Mouse (Mus musculus): Measurements from ENCODE around the gene Bfsp2. TPM values are rescaled to one million over a fixed set of nuclear protein-coding genes. Genes with fewer than 3 reads are reported as not detected.

Bfsp2 gene
- polyA plus RNA-seq, 1 experiment from 2014 or later = 4.3 TPM

DNA sequence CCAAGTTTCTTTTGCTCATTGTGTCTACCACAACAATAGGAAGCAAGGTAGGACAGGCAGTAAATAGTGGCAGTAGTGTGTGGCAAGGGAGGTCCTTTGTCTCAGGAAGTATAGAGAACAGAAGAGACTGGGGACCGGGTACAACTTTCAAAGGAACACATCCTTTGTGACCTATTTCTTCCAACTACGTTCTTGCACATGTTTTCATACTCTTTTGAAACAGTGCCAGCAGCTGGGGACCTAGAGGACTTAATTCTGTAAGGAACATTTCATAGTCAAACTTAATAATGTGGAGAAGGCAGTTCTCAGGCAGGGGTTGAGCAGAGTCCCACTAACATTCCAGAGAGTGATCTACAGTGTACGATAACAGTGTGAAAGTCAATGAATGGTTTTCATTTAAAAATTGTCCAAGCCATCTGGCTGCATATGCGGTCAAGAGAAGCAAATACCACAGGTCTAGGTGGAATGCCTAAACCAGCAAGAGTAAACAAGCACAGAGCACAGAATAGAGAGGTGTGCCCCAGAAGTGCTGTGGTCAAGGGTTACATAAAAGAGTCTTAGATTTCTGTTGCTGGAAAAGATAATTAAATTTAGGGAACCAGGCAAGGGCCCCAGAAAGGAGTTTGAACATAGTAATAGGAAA is 76.8 kb downstream of the Bfsp2 start:
- WGBS = 31% methylated on average over 4 of the region's 4 CpGs
- Histone ChIP-seq H3K4me2 (replicated peaks) (no peak overlapping the region), H3K27me3 (no peaks in the 10 kb centered on the region), H3K9ac (no peak overlapping the region), H3K4me3 (replicated peaks) (no peak overlapping the region), H3K9me3 (replicated peaks) (no peaks in the 10 kb centered on the region), H3K27ac (replicated peaks) (no peak overlapping the region), H3K36me3 (no peaks in the 10 kb centered on the region), H3K4me1 (peaks cover 7% of the 10 kb centered on the region; the same call in 1 of the 2 replicates)
- ATAC-seq (ENCODE audit: insufficient number of reproducible peaks, low FRiP score, low TSS enrichment, low read depth) = no peak

DNA sequence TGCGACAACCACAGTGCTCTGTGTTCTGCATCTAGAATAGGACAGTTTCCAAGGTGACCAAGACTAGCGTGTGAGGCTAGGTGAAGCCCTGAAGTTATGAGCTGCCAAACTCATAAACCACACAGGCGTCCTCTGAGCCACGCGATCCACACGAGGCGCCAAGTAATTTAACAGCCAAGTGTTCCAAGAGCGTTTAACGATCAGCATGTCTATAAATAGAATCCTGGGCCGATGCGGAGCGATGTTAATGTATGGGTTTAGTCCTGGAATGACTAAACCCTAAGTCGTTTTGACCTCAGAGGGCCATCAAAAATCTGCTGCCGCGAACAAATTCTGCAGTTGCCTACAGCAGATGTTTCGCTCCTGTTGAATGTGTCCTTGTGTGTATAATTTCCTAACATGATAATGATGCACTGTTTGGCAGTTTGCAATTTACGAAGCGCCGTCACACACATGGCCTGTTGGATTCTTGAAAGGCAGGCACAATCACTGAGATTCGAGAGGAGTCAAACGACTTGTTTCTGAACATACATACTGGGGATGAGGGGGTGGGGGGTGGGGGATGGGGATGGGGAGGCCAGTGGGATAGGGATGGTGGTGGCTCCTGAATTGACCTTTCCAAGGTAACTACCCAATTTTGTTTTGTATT is 81.6 kb downstream of the Bfsp2 start:
- Histone ChIP-seq H3K4me3 (replicated peaks) (no peak overlapping the region), H3K27me3 (no peaks in the 10 kb centered on the region), H3K36me3 (no peaks in the 10 kb centered on the region), H3K27ac (replicated peaks) (no peak overlapping the region), H3K9ac (no peak overlapping the region), H3K4me1 (peaks cover 4% of the 10 kb centered on the region; the same call in 1 of the 2 replicates), H3K4me2 (replicated peaks) (no peak overlapping the region), H3K9me3 (replicated peaks) (no peaks in the 10 kb centered on the region)
- peak; percentile 66; the same call in 1 of the 2 replicates for ATAC-seq (ENCODE audit: insufficient number of reproducible peaks, low FRiP score, low TSS enrichment, low read depth)
- 61% methylated on average over 21 of the region's 21 CpGs for WGBS

DNA sequence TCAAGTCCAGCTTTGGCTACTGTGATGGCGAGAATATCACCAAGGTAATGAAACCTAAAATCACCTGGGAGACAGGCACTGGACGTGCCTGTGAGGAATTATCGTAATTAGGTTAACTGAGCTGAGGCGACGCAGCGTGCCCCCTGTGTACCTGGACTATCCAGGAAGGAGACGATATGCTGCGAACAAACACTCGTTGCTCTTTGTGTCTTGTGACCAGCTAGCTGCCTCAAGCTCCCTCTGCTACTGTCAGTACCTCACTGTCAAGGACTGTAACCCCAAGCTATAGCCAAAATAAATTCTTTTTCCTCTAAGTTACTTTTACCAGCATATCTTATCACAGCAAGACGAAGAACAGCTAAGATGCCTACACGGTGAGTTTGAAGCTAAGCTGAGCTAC is 87.0 kb downstream of the Bfsp2 start:
- no peaks in the 10 kb centered on the region for H3K27me3 ChIP-seq
- no peak overlapping the region for H3K4me3 ChIP-seq (replicated peaks)
- H3K36me3 ChIP-seq = no peaks in the 10 kb centered on the region
- no peak overlapping the region for H3K4me2 ChIP-seq (replicated peaks)
- H3K27ac ChIP-seq (replicated peaks) = no peak overlapping the region
- H3K9me3 ChIP-seq (replicated peaks) = no peaks in the 10 kb centered on the region
- no peaks in the 10 kb centered on the region for H3K4me1 ChIP-seq
- H3K9ac ChIP-seq = no peak overlapping the region
- WGBS = 72% methylated on average over 11 of the region's 11 CpGs
- ATAC-seq (ENCODE audit: insufficient number of reproducible peaks, low FRiP score, low TSS enrichment, low read depth) = no peak

DNA sequence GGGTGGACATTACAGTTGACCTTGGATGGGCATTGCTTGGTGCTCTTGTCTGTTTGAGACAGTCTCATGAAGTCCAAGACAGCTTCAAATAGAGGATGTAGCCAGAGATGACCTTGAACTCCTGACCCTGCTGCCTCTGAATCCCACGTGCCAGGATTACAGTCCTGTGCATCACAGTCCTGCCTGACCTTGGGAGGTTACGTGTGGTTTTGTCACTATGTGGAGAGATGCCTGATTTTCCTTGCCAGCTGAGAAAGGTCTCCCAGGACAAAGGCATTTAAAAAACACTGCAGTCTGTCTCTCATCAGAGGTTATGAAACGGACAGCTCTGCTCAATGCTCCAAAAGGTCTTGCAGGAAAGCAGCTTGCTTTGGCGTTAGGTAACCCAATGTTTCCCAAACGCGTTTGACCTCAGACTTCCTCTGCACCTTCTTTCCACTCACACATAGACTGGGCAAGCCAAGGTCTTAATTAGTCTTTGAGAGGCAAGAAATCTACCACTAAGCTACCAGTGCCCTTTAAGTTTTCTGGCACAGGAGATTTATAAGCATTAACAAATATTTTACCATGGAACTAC is 88.3 kb downstream of the Bfsp2 start:
- Histone ChIP-seq H3K4me2 (replicated peaks) (no peak overlapping the region), H3K4me3 (replicated peaks) (no peak overlapping the region), H3K9ac (no peak overlapping the region), H3K4me1 (peaks cover 6% of the 10 kb centered on the region), H3K9me3 (replicated peaks) (no peaks in the 10 kb centered on the region), H3K27me3 (no peaks in the 10 kb centered on the region), H3K27ac (replicated peaks) (no peak overlapping the region), H3K36me3 (no peaks in the 10 kb centered on the region)
- ATAC-seq (ENCODE audit: insufficient number of reproducible peaks, low FRiP score, low TSS enrichment, low read depth) = no peak
- WGBS = 66% methylated on average over 6 of the region's 6 CpGs

DNA sequence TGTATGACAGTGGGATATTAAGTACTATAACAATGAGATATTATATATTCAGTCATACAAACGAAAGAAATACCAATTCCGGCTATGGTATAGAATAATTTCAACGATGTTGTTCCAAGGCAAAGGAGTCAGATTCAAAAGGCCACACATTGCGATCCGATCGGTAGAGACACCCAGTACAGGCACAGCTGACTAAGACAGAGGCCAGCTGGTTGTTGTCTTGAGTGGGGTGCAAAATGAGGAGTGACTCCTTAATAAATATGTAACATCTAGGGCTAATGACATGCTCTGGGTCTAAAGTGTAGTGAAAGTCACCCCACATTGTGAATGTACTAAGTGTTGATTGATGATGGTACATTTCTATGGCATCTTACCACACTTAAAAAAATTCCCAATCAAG is 91.0 kb downstream of the Bfsp2 start:
- WGBS = 93% methylated on average over 6 of the region's 6 CpGs
- no peak overlapping the region for H3K27ac ChIP-seq (replicated peaks)
- H3K4me2 ChIP-seq (replicated peaks) = no peak overlapping the region
- H3K9me3 ChIP-seq (replicated peaks) = no peaks in the 10 kb centered on the region
- H3K27me3 ChIP-seq = no peaks in the 10 kb centered on the region
- H3K4me3 ChIP-seq (replicated peaks) = no peak overlapping the region
- peaks cover 11% of the 10 kb centered on the region for H3K4me1 ChIP-seq
- no peak for ATAC-seq (ENCODE audit: insufficient number of reproducible peaks, low FRiP score, low TSS enrichment, low read depth)
- H3K36me3 ChIP-seq = no peaks in the 10 kb centered on the region
- no peak overlapping the region for H3K9ac ChIP-seq

DNA sequence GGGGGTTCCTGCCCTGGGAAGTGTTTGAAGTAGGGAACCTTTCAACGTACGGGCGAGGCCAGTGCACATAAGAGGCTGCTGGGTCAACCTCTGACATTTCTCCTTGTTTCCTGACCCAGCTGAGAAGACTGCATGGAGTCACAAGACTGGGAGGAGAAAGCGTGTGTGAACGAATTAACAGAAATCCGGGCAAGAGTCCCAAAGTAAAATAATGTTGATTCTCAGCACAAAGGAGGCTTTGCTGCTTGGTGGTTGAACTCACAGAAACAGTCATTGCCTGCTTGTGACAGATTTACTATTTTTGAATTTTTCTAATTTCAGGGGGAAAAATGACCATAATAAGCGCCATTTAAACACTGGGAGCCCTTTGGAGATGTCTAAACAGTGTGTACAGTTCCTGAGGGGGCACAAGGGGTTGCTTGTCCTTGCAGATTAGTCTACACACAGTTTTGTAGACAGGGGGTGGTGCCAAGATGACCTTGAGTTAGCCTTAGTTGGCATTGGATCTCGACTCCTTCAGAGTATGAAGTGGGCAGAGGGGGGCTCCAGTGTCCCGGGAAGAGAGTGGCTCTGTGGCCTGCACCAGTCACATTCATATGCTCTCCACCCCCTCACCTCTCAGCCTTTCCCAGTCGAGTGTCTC is 93.1 kb downstream of the Bfsp2 start:
- no peak for ATAC-seq (ENCODE audit: insufficient number of reproducible peaks, low FRiP score, low TSS enrichment, low read depth)
- Histone ChIP-seq H3K4me1 (peaks cover 15% of the 10 kb centered on the region), H3K9me3 (replicated peaks) (no peaks in the 10 kb centered on the region), H3K4me2 (replicated peaks) (no peak overlapping the region), H3K27me3 (no peaks in the 10 kb centered on the region), H3K27ac (replicated peaks) (no peak overlapping the region; the same call in 1 of the 2 replicates), H3K4me3 (replicated peaks) (no peak overlapping the region), H3K36me3 (no peaks in the 10 kb centered on the region), H3K9ac (no peak overlapping the region)
- 50% methylated on average over 10 of the region's 10 CpGs for WGBS

DNA sequence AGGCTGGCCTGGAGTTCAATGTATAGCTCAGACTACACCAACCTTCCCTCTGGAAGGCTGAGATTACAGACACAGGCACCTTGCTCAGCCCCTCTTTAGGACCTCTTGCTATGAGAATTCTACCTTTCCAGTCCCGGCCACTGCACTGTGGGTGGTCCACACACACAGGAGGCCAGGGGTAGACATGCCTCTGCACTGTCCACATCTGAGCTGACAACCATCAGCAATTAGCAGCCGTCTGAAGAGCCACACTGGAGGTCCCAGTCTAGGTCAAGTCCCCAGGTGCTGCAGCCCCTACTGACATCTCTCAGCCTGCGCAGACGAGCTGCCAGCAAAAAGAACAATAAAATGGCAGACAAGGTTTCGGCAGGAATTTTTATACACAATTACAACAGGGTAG is 93.6 kb downstream of the Bfsp2 start:
- H3K27me3 ChIP-seq = no peaks in the 10 kb centered on the region
- WGBS = 41% methylated on average over 5 of the region's 5 CpGs
- no peak overlapping the region for H3K27ac ChIP-seq (replicated peaks)
- no peaks in the 10 kb centered on the region for H3K9me3 ChIP-seq (replicated peaks)
- no peak overlapping the region for H3K4me2 ChIP-seq (replicated peaks)
- H3K4me1 ChIP-seq = peaks cover 15% of the 10 kb centered on the region
- ATAC-seq (ENCODE audit: insufficient number of reproducible peaks, low FRiP score, low TSS enrichment, low read depth) = no peak
- H3K36me3 ChIP-seq = no peaks in the 10 kb centered on the region
- H3K4me3 ChIP-seq (replicated peaks) = no peak overlapping the region
- H3K9ac ChIP-seq = no peak overlapping the region

DNA sequence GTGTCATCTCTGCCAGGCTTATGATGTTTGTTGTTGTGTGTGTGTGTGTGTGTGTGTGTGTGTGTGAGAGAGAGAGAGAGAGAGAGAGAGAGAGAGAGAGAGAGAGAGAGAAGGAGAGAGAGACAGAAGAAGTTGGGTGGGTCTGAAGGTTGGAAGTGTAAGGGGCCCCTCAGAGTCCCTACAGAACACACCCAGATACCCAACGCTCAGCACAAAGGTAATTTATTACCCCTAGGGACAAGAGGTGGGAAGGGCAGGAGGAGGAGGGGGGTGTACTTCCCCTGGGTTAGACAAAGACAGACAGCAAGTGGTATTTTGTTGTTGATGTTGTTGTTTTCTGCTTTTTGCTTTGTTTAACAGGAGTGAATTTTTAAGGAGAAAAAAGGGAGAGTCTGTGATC is 94.6 kb downstream of the Bfsp2 start:
- Histone ChIP-seq H3K27me3 (no peaks in the 10 kb centered on the region), H3K4me3 (replicated peaks) (no peak overlapping the region), H3K9me3 (replicated peaks) (no peaks in the 10 kb centered on the region), H3K4me2 (replicated peaks) (no peak overlapping the region), H3K36me3 (no peaks in the 10 kb centered on the region), H3K27ac (replicated peaks) (no peak overlapping the region), H3K4me1 (peaks cover 15% of the 10 kb centered on the region), H3K9ac (no peak overlapping the region)
- 36% methylated on average over 1 of the region's 1 CpGs for WGBS
- ATAC-seq (ENCODE audit: insufficient number of reproducible peaks, low FRiP score, low TSS enrichment, low read depth) = no peak

DNA sequence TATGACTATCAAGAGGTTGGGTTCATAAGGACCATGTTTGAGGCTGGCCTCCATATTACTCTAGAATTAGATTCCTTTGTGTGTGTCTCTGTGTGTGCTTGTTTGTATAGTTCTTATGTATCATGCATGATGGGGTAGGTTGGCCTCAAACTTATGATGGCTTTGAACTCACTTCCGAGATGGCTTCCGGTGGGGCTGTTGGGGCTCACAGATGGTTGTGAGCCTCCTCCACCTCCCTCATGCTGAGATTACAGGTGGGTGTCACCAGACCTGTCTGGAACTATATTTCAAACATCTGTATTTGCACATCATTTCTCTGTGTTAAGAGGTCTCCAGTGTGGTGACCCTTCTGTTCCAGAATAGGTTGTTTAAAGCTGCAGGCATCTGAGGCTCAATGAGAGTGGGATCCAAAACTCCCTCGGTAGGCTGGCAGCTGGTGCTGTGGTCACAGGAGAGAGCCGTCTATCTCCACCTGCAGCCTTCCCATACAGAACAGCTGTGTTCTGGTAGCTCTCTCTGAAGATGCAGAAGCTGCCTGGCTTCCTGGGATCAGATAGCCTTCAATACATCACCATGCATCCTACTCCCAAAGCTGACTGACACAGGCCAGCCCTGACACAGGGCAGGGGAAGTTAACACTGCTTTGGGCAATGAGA is 96.0 kb downstream of the Bfsp2 start:
- Histone ChIP-seq H3K9me3 (replicated peaks) (no peaks in the 10 kb centered on the region), H3K4me3 (replicated peaks) (no peak overlapping the region), H3K36me3 (no peaks in the 10 kb centered on the region), H3K4me1 (peaks cover 15% of the 10 kb centered on the region), H3K9ac (no peak overlapping the region), H3K27ac (replicated peaks) (no peak overlapping the region), H3K4me2 (replicated peaks) (no peak overlapping the region), H3K27me3 (no peaks in the 10 kb centered on the region)
- WGBS = 76% methylated on average over 4 of the region's 4 CpGs
- no peak for ATAC-seq (ENCODE audit: insufficient number of reproducible peaks, low FRiP score, low TSS enrichment, low read depth)

DNA sequence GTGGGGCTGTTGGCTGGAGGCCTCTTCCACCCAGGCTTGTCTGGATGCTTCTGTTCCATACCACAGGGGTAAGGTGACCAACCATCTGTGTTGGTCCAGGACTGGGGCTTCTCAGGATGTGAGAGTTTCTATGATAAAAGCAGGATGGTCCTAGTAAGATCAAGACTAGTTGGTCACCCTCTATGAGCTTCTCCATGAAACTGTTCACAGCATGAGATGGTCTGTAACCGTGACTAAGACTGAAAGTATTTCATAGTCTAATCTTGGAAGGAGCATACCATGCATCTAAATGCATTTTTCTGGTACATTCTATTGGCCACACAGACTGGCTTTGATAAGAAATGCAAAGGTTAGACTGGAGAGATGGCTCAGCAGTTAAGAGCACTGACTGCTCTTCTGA is 96.6 kb downstream of the Bfsp2 start:
- no peak overlapping the region for H3K27ac ChIP-seq (replicated peaks)
- ATAC-seq (ENCODE audit: insufficient number of reproducible peaks, low FRiP score, low TSS enrichment, low read depth) = no peak
- H3K27me3 ChIP-seq = no peaks in the 10 kb centered on the region
- H3K9me3 ChIP-seq (replicated peaks) = no peaks in the 10 kb centered on the region
- no peak overlapping the region for H3K4me2 ChIP-seq (replicated peaks)
- 87% methylated on average over 1 of the region's 1 CpGs for WGBS
- no peak overlapping the region for H3K9ac ChIP-seq
- peaks cover 15% of the 10 kb centered on the region for H3K4me1 ChIP-seq
- no peaks in the 10 kb centered on the region for H3K36me3 ChIP-seq
- no peak overlapping the region for H3K4me3 ChIP-seq (replicated peaks)

DNA sequence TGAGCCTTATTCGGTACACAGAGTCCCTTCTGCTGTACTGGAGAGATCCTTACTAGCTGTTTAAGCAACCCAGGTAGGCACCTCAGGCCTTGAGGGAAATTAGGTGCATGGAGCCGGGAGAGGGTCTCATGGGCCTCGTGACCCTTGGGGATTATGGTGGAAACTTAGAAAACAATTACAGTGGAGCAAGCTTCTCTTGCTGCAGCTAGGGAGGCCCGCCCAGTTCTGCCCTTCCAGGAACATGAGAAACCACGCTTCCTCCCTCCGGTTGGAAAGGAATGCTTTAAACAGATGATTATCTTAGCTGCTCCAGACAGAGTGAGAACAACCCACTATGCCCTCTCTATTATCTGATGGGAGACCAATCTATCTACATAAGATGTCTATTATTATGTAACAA is 97.2 kb downstream of the Bfsp2 start:
- Histone ChIP-seq H3K4me1 (peaks cover 15% of the 10 kb centered on the region), H3K27ac (replicated peaks) (peak overlapping the region; percentile 48; the same call in 1 of the 2 replicates), H3K27me3 (no peaks in the 10 kb centered on the region), H3K4me3 (replicated peaks) (no peak overlapping the region), H3K36me3 (no peaks in the 10 kb centered on the region), H3K9ac (no peak overlapping the region), H3K9me3 (replicated peaks) (no peaks in the 10 kb centered on the region), H3K4me2 (replicated peaks) (no peak overlapping the region)
- peak; percentile 32; the same call in 1 of the 2 replicates for ATAC-seq (ENCODE audit: insufficient number of reproducible peaks, low FRiP score, low TSS enrichment, low read depth)
- 39% methylated on average over 6 of the region's 6 CpGs for WGBS

Data from embryonic facial prominence, embryonic 15.5 days (tissue).